Mouse (Mus musculus) ES-Bruce4 (cell line): ENCODE results near the gene Relb. TPM values are rescaled to one million over a fixed set of nuclear protein-coding genes. Genes with fewer than 3 reads are reported as not detected.

Experiments
- H3K27ac ChIP-seq: 2 replicates; pipeline ENCODE4 v1.5.1; 2012; ENCODE audit warnings: low read length, inconsistent platforms; ENCODE audit not compliant: insufficient read depth
- H3K27me3 ChIP-seq: 2 replicates; pipeline ENCODE4 v1.6.1; 2012; ENCODE audit warnings: mild to moderate bottlenecking, low read length, inconsistent platforms; ENCODE audit not compliant: control insufficient read depth, poor library complexity, insufficient read depth, severe bottlenecking
- H3K36me3 ChIP-seq: 2 replicates; pipeline ENCODE4 v1.6.1; 2012; ENCODE audit warnings: inconsistent platforms, mild to moderate bottlenecking, low read length, moderate library complexity; ENCODE audit not compliant: control insufficient read depth, poor library complexity, insufficient read depth, severe bottlenecking
- H3K4me1 ChIP-seq: one replicate; pipeline ENCODE4 v1.8.1; 2011; ENCODE audit warnings: low read length; ENCODE audit not compliant: control insufficient read depth, insufficient read depth
- H3K4me3 ChIP-seq: 2 replicates; pipeline ENCODE4 v1.5.1; 2011; ENCODE audit warnings: low read depth, mild to moderate bottlenecking, low read length
- H3K9ac ChIP-seq: 2 replicates; pipeline ENCODE4 v1.6.1; 2012; ENCODE audit warnings: low read depth, mild to moderate bottlenecking, inconsistent platforms; ENCODE audit not compliant: poor library complexity, severe bottlenecking
- H3K9me3 ChIP-seq: replicated peaks from 2 replicates; pipeline ENCODE4 v1.6.1; 2012; ENCODE audit warnings: mild to moderate bottlenecking, low read length, inconsistent platforms; ENCODE audit not compliant: control insufficient read depth, poor library complexity, insufficient read depth, severe bottlenecking
- CTCF ChIP-seq: IDR thresholded peaks from one replicate; pipeline ENCODE4 v1.8.1; 2011; ENCODE audit warnings: low read depth, low read length
- EP300 ChIP-seq: IDR thresholded peaks from 2 replicates; pipeline ENCODE4 v1.6.1; 2011; ENCODE audit warnings: low read depth, low read length; ENCODE audit not compliant: insufficient read depth
- POLR2A ChIP-seq: IDR thresholded peaks from one replicate; pipeline ENCODE4 v1.8.1; 2011; ENCODE audit warnings: low read length; ENCODE audit not compliant: insufficient read depth
- polyA plus RNA-seq: library from polyadenylated mRNA; stranded (reverse); fragments of >200 nt; gene quantifications from 2 replicates; pipeline ENCODE4 v1.2.4, GENCODE M21; 2011; ENCODE audit warnings: low read depth; ENCODE audit not compliant: missing spikeins, insufficient read depth, insufficient read length

Gene Relb
- polyA plus RNA-seq, 1 experiment, result 11.7 TPM

DNA sequence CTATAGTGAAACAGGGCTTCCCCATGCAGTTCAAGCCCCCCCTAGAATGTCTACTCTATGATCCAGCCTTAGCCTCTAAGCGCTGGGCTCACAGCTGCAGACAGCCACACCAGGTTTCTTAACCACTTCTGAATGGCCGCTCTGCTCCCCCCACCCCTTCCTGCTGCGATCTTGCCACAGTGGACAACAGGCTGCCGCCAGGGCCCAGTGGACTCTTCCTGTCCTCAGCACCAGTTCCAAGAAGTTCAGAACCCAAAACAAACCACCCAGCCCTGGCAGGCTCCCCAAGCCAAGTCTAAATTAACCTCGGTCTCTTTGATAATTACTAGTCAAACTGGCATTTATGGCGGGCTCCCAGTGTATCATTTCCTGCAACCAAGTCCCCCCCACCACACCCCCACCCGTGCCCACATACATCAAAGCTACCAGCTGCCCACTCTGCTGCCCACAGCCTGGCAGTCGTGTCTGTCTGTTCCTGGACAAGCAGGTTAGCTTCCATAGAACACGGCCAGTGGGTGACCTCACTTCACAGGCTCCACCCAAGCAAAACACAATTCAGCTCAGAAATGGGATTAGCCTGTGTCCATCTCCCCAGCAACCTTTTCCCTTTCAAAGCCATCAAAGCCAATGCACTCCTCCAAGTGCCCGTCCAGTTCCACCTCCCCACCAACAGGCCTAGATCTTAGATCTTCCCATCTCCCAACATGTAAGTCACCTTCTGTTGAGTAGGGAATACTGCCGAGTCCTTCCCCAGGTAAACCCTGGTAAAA is 68.6 kb downstream of the Relb start:
- Histone ChIP-seq H3K4me1 (peaks cover 4% of the 10 kb centered on the region), H3K36me3 (peaks cover 5% of the 10 kb centered on the region; the same call in 1 of the 2 replicates), H3K4me3 (peak overlapping the region; percentile 79), H3K9ac (peak overlapping the region; percentile 74), H3K9me3 (no peaks in the 10 kb centered on the region), H3K27ac (no peak overlapping the region), H3K27me3 (no peaks in the 10 kb centered on the region)
- no peak for TF ChIP-seq POLR2A
- no peak for TF ChIP-seq CTCF
- no peak for TF ChIP-seq EP300

GRCm38 (mm10) chr7:19558965-19559364 is 70.3 kb downstream of the Relb start:
- Histone ChIP-seq H3K9ac (no peak overlapping the region), H3K9me3 (no peaks in the 10 kb centered on the region), H3K27ac (no peak overlapping the region), H3K36me3 (0 out of 2 replicates have a peak, but pooled peaks cover 4% of the 10 kb centered on the region), H3K27me3 (no peaks in the 10 kb centered on the region), H3K4me1 (peaks cover 4% of the 10 kb centered on the region), H3K4me3 (no peak overlapping the region)
- TF ChIP-seq EP300 (no peak), CTCF (peak; percentile 55), POLR2A (no peak)

DNA sequence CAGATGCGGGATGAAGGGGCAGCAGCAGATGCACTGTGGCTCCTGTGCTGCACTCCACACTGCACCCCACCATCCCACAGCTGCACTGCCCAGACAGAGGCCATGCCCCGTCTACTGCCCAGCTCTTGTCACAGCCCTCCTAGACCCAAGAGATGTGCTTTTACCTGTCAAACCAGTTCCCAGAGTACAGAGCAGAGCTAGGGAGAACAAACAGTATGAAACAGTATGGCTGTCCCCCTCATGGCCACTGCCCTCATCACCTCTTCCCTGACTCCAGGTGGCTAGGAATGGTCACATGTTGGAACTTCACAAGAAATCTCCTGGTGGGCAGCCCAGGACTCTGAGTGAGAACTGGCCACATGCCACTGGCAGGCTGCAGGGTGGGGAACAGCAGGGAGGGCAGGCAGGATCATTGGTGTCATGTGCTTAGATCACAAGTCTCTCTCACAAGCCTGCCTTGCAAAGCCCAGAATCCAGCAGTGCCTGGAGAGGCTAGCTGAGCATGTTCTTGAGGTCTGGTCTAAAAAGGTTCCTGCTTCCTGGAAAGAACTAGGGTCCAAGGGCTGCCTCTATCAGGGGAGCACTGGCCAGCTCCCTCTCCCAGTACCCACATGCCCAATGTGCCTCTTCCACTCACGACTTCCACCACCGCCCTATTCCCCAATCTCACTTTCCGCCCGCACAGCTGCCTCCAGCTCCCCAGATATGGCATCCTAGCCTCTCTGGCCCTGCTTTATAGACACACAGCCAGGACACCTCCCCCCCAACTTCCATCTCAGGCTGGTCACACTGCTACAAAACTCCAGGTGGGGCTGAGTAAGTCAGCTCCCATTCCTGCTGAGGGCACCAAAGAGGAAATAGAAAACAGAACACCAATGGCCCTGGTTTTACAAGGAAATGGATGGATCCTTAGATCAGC is 71.0 kb downstream of the Relb start:
- Histone ChIP-seq H3K27me3 (no peaks in the 10 kb centered on the region), H3K36me3 (0 out of 2 replicates have a peak, but pooled peaks cover 4% of the 10 kb centered on the region), H3K27ac (no peak overlapping the region), H3K9me3 (no peaks in the 10 kb centered on the region), H3K9ac (no peak overlapping the region), H3K4me3 (no peak overlapping the region), H3K4me1 (peaks cover 4% of the 10 kb centered on the region)
- TF ChIP-seq EP300, result no peak
- no peak for TF ChIP-seq POLR2A
- TF ChIP-seq CTCF, result no peak

DNA sequence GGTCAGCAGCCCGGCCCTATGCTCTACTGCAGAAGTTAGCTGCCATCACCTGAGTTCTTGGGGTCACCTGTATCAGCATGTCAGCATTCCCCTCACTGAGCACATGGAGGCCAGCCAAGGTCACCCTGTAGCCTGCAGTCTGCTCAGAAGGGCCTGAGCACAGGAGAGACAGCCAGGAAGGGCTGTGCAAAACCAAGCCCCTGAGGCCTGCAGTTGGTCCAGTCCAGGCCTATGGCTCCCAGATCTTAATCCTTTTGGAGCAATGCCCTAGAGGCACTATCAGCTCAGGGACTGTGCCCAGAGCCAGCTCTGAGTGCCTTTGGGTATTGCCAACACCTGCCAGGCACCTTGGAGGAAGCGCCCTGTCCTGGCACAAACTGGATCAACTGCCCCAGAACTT is 72.2 kb downstream of the Relb start:
- peaks cover 4% of the 10 kb centered on the region for H3K4me1 ChIP-seq
- H3K4me3 ChIP-seq, result no peak overlapping the region
- H3K36me3 ChIP-seq, result 0 out of 2 replicates have a peak, but pooled peaks cover 4% of the 10 kb centered on the region
- no peak overlapping the region for H3K9ac ChIP-seq
- TF ChIP-seq CTCF, result no peak
- no peak for TF ChIP-seq EP300
- TF ChIP-seq POLR2A, result no peak
- no peaks in the 10 kb centered on the region for H3K9me3 ChIP-seq
- no peak overlapping the region for H3K27ac ChIP-seq
- H3K27me3 ChIP-seq, result no peaks in the 10 kb centered on the region

Other genes starting within 250 kb of the Relb start
- 22.6 and 28.5 TPM in 2 replicates for gene Ercc2, start 247.4 kb downstream of the Relb start, polyA plus RNA-seq
- gene Klc3, start 225.3 kb downstream of the Relb start, polyA plus RNA-seq, result 17.6 and 18.7 TPM in 2 replicates
- gene Ckm, start 224.7 kb downstream of the Relb start, polyA plus RNA-seq, result not detected in 2 replicates
- 33.1 and 33.3 TPM in 2 replicates for gene Mark4, start 170.6 kb downstream of the Relb start, polyA plus RNA-seq
- 3.0 and 3.8 TPM in 2 replicates for gene Exoc3l2, start 166.1 kb downstream of the Relb start, polyA plus RNA-seq
- 5.7 and 6.9 TPM in 2 replicates for gene Bloc1s3, start 121.1 kb downstream of the Relb start, polyA plus RNA-seq
- gene Trappc6a, start 121.0 kb downstream of the Relb start, polyA plus RNA-seq, result 23.5 and 33.6 TPM in 2 replicates
- gene Nkpd1, start 111.6 kb downstream of the Relb start, polyA plus RNA-seq, result 0.23 and 0.34 TPM in 2 replicates
- 16.1 and 19.1 TPM in 2 replicates for gene Ppp1r37, start 66.4 kb downstream of the Relb start, polyA plus RNA-seq
- gene Zfp296, start 52.2 kb downstream of the Relb start, polyA plus RNA-seq, result 21.5 and 23.5 TPM in 2 replicates
- 25.2 and 30.5 TPM in 2 replicates for gene Gemin7, start 51.8 kb downstream of the Relb start, polyA plus RNA-seq
- gene Clasrp, start 25.0 kb downstream of the Relb start, polyA plus RNA-seq, result 52.3 and 57.4 TPM in 2 replicates
- 49.6 and 52.7 TPM in 2 replicates for gene Clptm1, start 35.6 kb upstream of the Relb start, polyA plus RNA-seq
- gene Apoc2, start 48.5 kb upstream of the Relb start, polyA plus RNA-seq, result 1.2 TPM in 1 of 2 replicates, not detected in the other
- not detected in 2 replicates for gene Gm44805, start 52.0 kb upstream of the Relb start, polyA plus RNA-seq
- gene Apoc4, start 52.0 kb upstream of the Relb start, polyA plus RNA-seq, result 1.1 TPM in 1 of 2 replicates, not detected in the other
- gene Apoc1, start 63.2 kb upstream of the Relb start, polyA plus RNA-seq, result 93.2 and 95.8 TPM in 2 replicates
- 1,030 and 1,048 TPM in 2 replicates for gene Apoe, start 69.8 kb upstream of the Relb start, polyA plus RNA-seq
- 68.2 TPM in 2 replicates for gene Tomm40, start 86.0 kb upstream of the Relb start, polyA plus RNA-seq
- gene Nectin2, start 121.0 kb upstream of the Relb start, polyA plus RNA-seq, result 86.7 and 97.9 TPM in 2 replicates
- gene Bcam, start 141.6 kb upstream of the Relb start, polyA plus RNA-seq, result 138 and 154 TPM in 2 replicates
- gene Cblc, start 167.4 kb upstream of the Relb start, polyA plus RNA-seq, result 17.1 and 23.2 TPM in 2 replicates
- 17.3 and 27.3 TPM in 2 replicates for gene Bcl3, start 193.3 kb upstream of the Relb start, polyA plus RNA-seq
- 0.82 and 1.1 TPM in 2 replicates for gene Gm19345, start 222.6 kb upstream of the Relb start, polyA plus RNA-seq
- gene Ceacam16, start 231.9 kb upstream of the Relb start, polyA plus RNA-seq, result not detected in 2 replicates